Mouse (Mus musculus): ENCODE data around the gene H2afv.

Gene H2afv

GRCm38 (mm10) chr11:6388726-6389413, 55.4 kb downstream of the H2afv start, which contains the start of gene Zmiz2:
Zmiz2 (plus strand) TSS chr11:6389074.
- DNase-seq: peak; percentile 98

GRCm38 (mm10) chr11:6388126-6388725, 56.0 kb downstream of the H2afv start:
- DNase-seq: peak in 1 of 2 experiments; percentile 32

GRCm38 (mm10) chr11:6380916-6381315, 63.3 kb downstream of the H2afv start:
- no peak for DNase-seq

Measured in cerebellum, postnatal 10 days (tissue).